ENCODE assay signal across 14 mouse cellular contexts in the genomic region with DNA sequence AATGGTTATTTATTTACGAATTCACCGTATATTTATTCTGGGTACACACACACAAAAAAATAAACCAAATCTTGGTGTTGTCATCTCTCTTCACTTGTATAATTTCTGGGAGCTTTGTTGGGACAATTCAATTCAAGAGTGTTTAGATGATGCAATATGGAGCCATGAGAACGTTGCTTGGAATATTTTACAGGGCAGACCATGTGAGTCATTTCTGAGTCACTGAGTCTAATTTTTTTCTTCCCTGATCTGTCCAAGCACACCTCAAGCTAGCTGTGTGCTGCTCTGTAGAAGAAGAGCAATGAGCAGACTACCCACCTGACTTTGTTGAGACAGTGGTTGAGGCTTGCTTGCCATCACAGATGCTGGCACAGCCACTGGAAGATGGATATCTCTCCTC.
"Had no signal": no experiment of that assay in that cellular context is flagged by ENCODE, and none has a peak within 500 bp of the region (broad histone marks: within the 10 kb centered on the region; RNA-seq: fewer than 3 reads in every experiment).

No protein-coding gene starts in this region.

- DNase-seq: kidney, adult 18-20 months; kidney, postnatal 14 days; lung, embryonic 14.5 days; lung, postnatal 10 days; lung, postnatal 4 days; midbrain, embryonic 14.5 days; right cerebral cortex, adult 18-20 months; right cerebral cortex, postnatal 25 days; thymus, postnatal 36 days had no signal

- H3K27ac ChIP-seq: kidney, embryonic 15.5 days; left cerebral cortex, adult 2 months; liver, embryonic 15.5 days; midbrain, embryonic 10.5 days had no signal

- H3K4me3 ChIP-seq: kidney, embryonic 15.5 days; left cerebral cortex, adult 2 months; liver, embryonic 15.5 days; midbrain, embryonic 10.5 days had no signal

- H3K4me1 ChIP-seq: liver, embryonic 15.5 days had no signal

- H3K9ac ChIP-seq: kidney, embryonic 15.5 days; liver, embryonic 15.5 days; lung, embryonic 14.5 days had no signal

- H3K4me2 ChIP-seq: kidney, embryonic 15.5 days; liver, embryonic 11.5 days; liver, embryonic 15.5 days; lung, embryonic 14.5 days had no signal

- H3K9me3 ChIP-seq: kidney, embryonic 15.5 days; liver, embryonic 15.5 days; midbrain, embryonic 10.5 days had no signal

- H3K27me3 ChIP-seq: kidney, embryonic 15.5 days; liver, embryonic 15.5 days had no signal

- H3K36me3 ChIP-seq: kidney, embryonic 15.5 days; liver, embryonic 15.5 days; midbrain, embryonic 10.5 days had no signal
